ENCODE assay signal across 7 mouse cellular contexts in the genomic region with DNA sequence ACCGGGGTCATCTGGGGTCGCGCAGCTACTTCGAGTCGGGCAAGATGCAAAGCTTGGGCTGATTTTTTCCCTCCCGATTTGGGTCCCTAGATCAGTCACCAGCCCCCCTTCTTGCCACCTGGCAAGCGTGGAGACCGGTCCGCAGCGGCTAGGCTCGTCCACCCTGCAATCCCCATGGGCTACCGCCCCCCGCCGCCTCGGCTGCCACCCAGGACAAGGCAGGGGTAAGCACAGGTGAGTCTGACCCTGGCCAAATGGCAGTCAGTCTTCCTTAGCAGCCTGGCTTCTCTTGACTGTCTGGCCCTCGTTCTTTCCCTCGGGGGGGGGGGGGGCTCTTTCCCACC. TPM values are rescaled to one million over a fixed set of nuclear protein-coding genes. Genes with fewer than 3 reads are reported as not detected.
DNase-seq lines count a peak whose midpoint lies in the region; ATAC-seq and TF ChIP-seq lines count a peak whose summit lies in the region.

No protein-coding gene starts in this region.

- DNase-seq in limb, embryonic 14.5 days (ENCODE audit: low spot score): no peak
- DNase-seq in ovary, postnatal 36 days (ENCODE audit: low spot score): no peak
- no peak for DNase-seq in retina, postnatal 1 day

- peak overlapping the region; percentile 88 for H3K4me3 ChIP-seq in megakaryocyte, embryonic 14.5 days (replicated peaks)
- H3K4me3 ChIP-seq in forebrain, embryonic 15.5 days: peak overlapping the region; percentile 61
- H3K4me3 ChIP-seq in limb, embryonic 14.5 days (replicated peaks; ENCODE audit: low read length): peak overlapping the region; percentile 50
- H3K4me3 ChIP-seq in stomach, embryonic 16.5 days (replicated peaks; ENCODE audit: low read length): peak overlapping the region; percentile 58

- H3K27me3 ChIP-seq in megakaryocyte, embryonic 14.5 days (replicated peaks): peaks cover 71% of the 10 kb centered on the region
- no peaks in the 10 kb centered on the region for H3K27me3 ChIP-seq in forebrain, embryonic 15.5 days
- H3K27me3 ChIP-seq in limb, embryonic 14.5 days (ENCODE audit: control insufficient read depth, insufficient read depth, low read length): 0 out of 2 replicates have a peak, but pooled peaks cover 4% of the 10 kb centered on the region
- H3K27me3 ChIP-seq in stomach, embryonic 16.5 days (ENCODE audit: control insufficient read depth, insufficient read depth, low read length): peaks cover 6% of the 10 kb centered on the region; the same call in 1 of the 2 replicates

- H3K4me2 ChIP-seq in forebrain, embryonic 15.5 days (replicated peaks): peak overlapping the region; percentile 98
- peak overlapping the region; percentile 96 for H3K4me2 ChIP-seq in limb, embryonic 14.5 days (replicated peaks; ENCODE audit: low read depth, low read length, severe bottlenecking)
- peak overlapping the region; percentile 79 for H3K4me2 ChIP-seq in stomach, embryonic 16.5 days (ENCODE audit: low read depth, low read length)

- ATAC-seq in megakaryocyte, adult 5-6 weeks (ENCODE audit: poor library complexity, severe bottlenecking): no peak
- peak; percentile 60 for ATAC-seq in forebrain, embryonic 15.5 days (replicated peaks)
- ATAC-seq in limb, embryonic 14.5 days (ENCODE audit: low FRiP score, low read depth): no peak
- ATAC-seq in stomach, embryonic 16.5 days (ENCODE audit: insufficient read depth, low FRiP score): peak; percentile 54; the same call in 1 of the 2 replicates

- no peaks in the 10 kb centered on the region for H3K36me3 ChIP-seq in megakaryocyte, embryonic 14.5 days (replicated peaks; ENCODE audit: low read length)
- no peaks in the 10 kb centered on the region for H3K36me3 ChIP-seq in forebrain, embryonic 15.5 days
- H3K36me3 ChIP-seq in limb, embryonic 14.5 days (ENCODE audit: control insufficient read depth, insufficient read depth, low read length): no peaks in the 10 kb centered on the region
- H3K36me3 ChIP-seq in stomach, embryonic 16.5 days (ENCODE audit: control insufficient read depth, insufficient read depth, low read length): no peaks in the 10 kb centered on the region

- H3K27ac ChIP-seq in forebrain, embryonic 15.5 days (replicated peaks): peak overlapping the region; percentile 98; the same call in 1 of the 2 replicates
- no peak overlapping the region for H3K27ac ChIP-seq in limb, embryonic 14.5 days (replicated peaks; ENCODE audit: low read depth, low read length)
- H3K27ac ChIP-seq in stomach, embryonic 16.5 days (ENCODE audit: low read length): no peak overlapping the region

- H3K4me1 ChIP-seq in megakaryocyte, embryonic 14.5 days: peaks cover 13% of the 10 kb centered on the region
- H3K4me1 ChIP-seq in forebrain, embryonic 15.5 days: peaks cover 26% of the 10 kb centered on the region
- H3K4me1 ChIP-seq in limb, embryonic 14.5 days (ENCODE audit: control insufficient read depth, insufficient read depth, low read length): no peaks in the 10 kb centered on the region
- peaks cover 4% of the 10 kb centered on the region; the same call in 1 of the 2 replicates for H3K4me1 ChIP-seq in stomach, embryonic 16.5 days (ENCODE audit: control insufficient read depth, insufficient read depth, low read length)

- no peak for TF ChIP-seq POLR2A in limb, embryonic 14.5 days (IDR thresholded peaks at IDR 0.05; ENCODE audit: borderline replicate concordance, extremely low read depth, insufficient read depth, insufficient read length)

- peak overlapping the region; percentile 70 for H3K9ac ChIP-seq in forebrain, embryonic 15.5 days (replicated peaks)
- H3K9ac ChIP-seq in limb, embryonic 14.5 days (ENCODE audit: low read depth, low read length, severe bottlenecking): peak overlapping the region; percentile 50
- peak overlapping the region; percentile 68 for H3K9ac ChIP-seq in stomach, embryonic 16.5 days (ENCODE audit: low read length)

- peaks cover 10% of the 10 kb centered on the region for H3K9me3 ChIP-seq in megakaryocyte, embryonic 14.5 days
- H3K9me3 ChIP-seq in forebrain, embryonic 15.5 days: no peaks in the 10 kb centered on the region
- H3K9me3 ChIP-seq in limb, embryonic 14.5 days (ENCODE audit: control insufficient read depth, low read length): no peaks in the 10 kb centered on the region
- no peaks in the 10 kb centered on the region for H3K9me3 ChIP-seq in stomach, embryonic 16.5 days (replicated peaks; ENCODE audit: control insufficient read depth, low read length)

- 1% methylated on average over 17 of the region's 17 CpGs for WGBS in forebrain, embryonic 15.5 days
- 0% methylated on average over 17 of the region's 17 CpGs for WGBS in limb, embryonic 14.5 days
- WGBS in stomach, embryonic 16.5 days: under 1% methylated on average over 17 of the region's 17 CpGs

RNA-seq across cellular contexts. Expression of a gene that starts 0.8 kb away (rescaled TPM):
- polyA plus RNA-seq in megakaryocyte, embryonic 14.5 days (2012; ENCODE audit: insufficient read depth, low replicate concordance): not detected in 2 replicates
- total RNA-seq in megakaryocyte, adult 5-6 weeks (2015): 0.29 TPM in 1 of 2 replicates, not detected in the other
- 0.22 TPM in 1 of 2 replicates, not detected in the other for total RNA-seq in megakaryocyte, adult 5-6 weeks (2017)
- polyA plus RNA-seq in forebrain, embryonic 15.5 days (2015; fragmentation: Nextera tagmentation; extraction: Ambion mirVana): 24.5 and 26.7 TPM in 2 replicates
- polyA plus RNA-seq in limb, embryonic 14.5 days (2012; rRNA removed): 3.3 and 3.8 TPM in 2 replicates
- 2.2 and 4.6 TPM in 2 replicates for polyA plus RNA-seq in limb, embryonic 14.5 days (2014; fragmentation: Nextera tagmentation; extraction: Ambion mirVana)
- polyA plus RNA-seq in stomach, embryonic 16.5 days (2015; fragmentation: Nextera tagmentation; extraction: Ambion mirVana): 1.3 and 1.5 TPM in 2 replicates

RNA-seq across cellular contexts. Expression of a gene that starts 0.9 kb away (rescaled TPM):
- not detected in 2 replicates for polyA plus RNA-seq in megakaryocyte, embryonic 14.5 days (2012; ENCODE audit: insufficient read depth, low replicate concordance)
- 0.42 TPM in 1 of 2 replicates, not detected in the other for total RNA-seq in megakaryocyte, adult 5-6 weeks (2015)
- total RNA-seq in megakaryocyte, adult 5-6 weeks (2017): not detected in 2 replicates
- 1.1 and 1.4 TPM in 2 replicates for polyA plus RNA-seq in forebrain, embryonic 15.5 days (2015; fragmentation: Nextera tagmentation; extraction: Ambion mirVana)
- polyA plus RNA-seq in limb, embryonic 14.5 days (2012; rRNA removed): 2.1 and 2.7 TPM in 2 replicates
- polyA plus RNA-seq in limb, embryonic 14.5 days (2014; fragmentation: Nextera tagmentation; extraction: Ambion mirVana): 0.67 and 0.73 TPM in 2 replicates
- polyA plus RNA-seq in stomach, embryonic 16.5 days (2015; fragmentation: Nextera tagmentation; extraction: Ambion mirVana): 0.84 and 1.2 TPM in 2 replicates

RNA-seq across cellular contexts. Expression of a gene that starts 44.1 kb away (rescaled TPM):
- polyA plus RNA-seq in megakaryocyte, embryonic 14.5 days (2012; ENCODE audit: insufficient read depth, low replicate concordance): not detected in 2 replicates
- total RNA-seq in megakaryocyte, adult 5-6 weeks (2015): not detected in 2 replicates
- not detected in 2 replicates for total RNA-seq in megakaryocyte, adult 5-6 weeks (2017)
- 15.6 and 15.7 TPM in 2 replicates for polyA plus RNA-seq in forebrain, embryonic 15.5 days (2015; fragmentation: Nextera tagmentation; extraction: Ambion mirVana)
- 15.3 and 23.0 TPM in 2 replicates for polyA plus RNA-seq in limb, embryonic 14.5 days (2012; rRNA removed)
- polyA plus RNA-seq in limb, embryonic 14.5 days (2014; fragmentation: Nextera tagmentation; extraction: Ambion mirVana): 1.6 and 1.8 TPM in 2 replicates
- polyA plus RNA-seq in stomach, embryonic 16.5 days (2015; fragmentation: Nextera tagmentation; extraction: Ambion mirVana): 0.31 and 0.52 TPM in 2 replicates

Comparison
In these comparisons a context has a peak if more than half of its experiments do, and no peak if none do; other contexts are left out.
1. ATAC-seq: peak in forebrain, embryonic 15.5 days (single experiment) and stomach, embryonic 16.5 days (single experiment); none in megakaryocyte, adult 5-6 weeks (single experiment) and limb, embryonic 14.5 days (single experiment).
2. Peak in every context shown above with its lines, with median percentiles within 50 percentile points of each other: H3K4me3 ChIP-seq, H3K4me2 ChIP-seq and H3K9ac ChIP-seq.